Mouse (Mus musculus): Measurements from ENCODE around the gene Gm49403.
"Not testable (repeated sequence)": the region's sequence is repeated elsewhere in the genome, so short reads cannot be mapped to it uniquely, and the experiment has no call there.

DNA sequence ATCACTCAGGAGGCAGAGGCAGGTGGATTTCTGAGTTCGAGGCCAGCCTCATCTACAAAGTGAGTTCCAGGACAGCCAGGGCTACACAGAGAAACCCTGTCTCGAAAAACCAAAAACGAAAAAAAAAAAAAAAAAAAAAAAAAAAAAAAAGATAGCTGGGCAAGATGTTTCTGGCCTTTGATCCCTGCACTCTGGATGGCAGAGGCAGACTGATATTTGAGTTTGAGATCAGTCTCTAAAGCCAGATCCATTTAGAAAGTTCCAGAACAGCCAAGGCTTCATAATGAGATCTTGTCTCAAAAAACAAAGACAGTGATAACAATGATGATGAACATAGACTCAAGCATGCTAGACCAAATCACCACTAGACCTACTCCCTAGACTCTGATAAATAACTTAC lies 13.3 kb upstream of the Gm49403 start:
- TF ChIP-seq CTCF, EP300 (IDR thresholded peaks at IDR 0.05; ENCODE audit: low read depth): not testable (repeated sequence)
